Mouse (Mus musculus) inflammation-experienced regulatory T-cells (primary cell): ENCODE measurements around the gene Mdm2. TPM values are rescaled to one million over a fixed set of nuclear protein-coding genes. Genes with fewer than 3 reads are reported as not detected.

Source experiments
- polyA plus RNA-seq, 2 experiments: library from polyadenylated mRNA; unstranded; fragments of 100-300 nt; shearing (Covaris generic); gene quantifications; one replicate each; pipeline ENCODE4 v1.2.1; 2017

Mdm2 gene
- 100 to 1,000 TPM in 1 of 2 experiments, 10 to 100 TPM in 1; 86.6 to 113 TPM for polyA plus RNA-seq

DNA sequence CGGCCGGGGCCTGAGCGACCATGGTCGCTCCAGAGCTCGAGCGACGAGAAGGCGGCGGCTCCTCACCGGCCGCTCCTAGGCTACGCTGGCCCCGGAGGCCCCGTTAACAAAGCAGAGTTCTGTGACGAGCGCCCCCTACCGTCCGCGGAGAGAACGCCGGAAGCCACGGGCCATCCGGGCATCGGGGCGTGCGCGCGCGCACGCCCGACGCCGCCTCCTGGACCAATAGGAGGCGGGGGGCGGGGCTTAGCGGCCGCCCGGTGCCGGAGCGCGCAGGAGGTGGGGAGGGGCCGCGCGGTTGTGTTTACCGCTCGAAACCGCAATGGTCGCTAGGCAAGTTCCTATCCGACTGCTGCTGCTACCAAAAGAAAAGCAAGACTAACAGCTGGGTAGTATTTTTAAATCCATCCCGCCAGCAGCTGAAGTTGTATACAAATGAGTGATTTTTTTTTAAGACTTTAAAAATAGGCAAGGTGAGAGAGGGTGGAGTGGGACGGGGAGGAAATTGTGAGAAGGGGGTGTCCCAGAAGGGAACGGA, at the start of gene Mdm2:
Gene Mdm2, minus strand, starts transcription at position 155 of the 538 bp plus-strand sequence.

DNA sequence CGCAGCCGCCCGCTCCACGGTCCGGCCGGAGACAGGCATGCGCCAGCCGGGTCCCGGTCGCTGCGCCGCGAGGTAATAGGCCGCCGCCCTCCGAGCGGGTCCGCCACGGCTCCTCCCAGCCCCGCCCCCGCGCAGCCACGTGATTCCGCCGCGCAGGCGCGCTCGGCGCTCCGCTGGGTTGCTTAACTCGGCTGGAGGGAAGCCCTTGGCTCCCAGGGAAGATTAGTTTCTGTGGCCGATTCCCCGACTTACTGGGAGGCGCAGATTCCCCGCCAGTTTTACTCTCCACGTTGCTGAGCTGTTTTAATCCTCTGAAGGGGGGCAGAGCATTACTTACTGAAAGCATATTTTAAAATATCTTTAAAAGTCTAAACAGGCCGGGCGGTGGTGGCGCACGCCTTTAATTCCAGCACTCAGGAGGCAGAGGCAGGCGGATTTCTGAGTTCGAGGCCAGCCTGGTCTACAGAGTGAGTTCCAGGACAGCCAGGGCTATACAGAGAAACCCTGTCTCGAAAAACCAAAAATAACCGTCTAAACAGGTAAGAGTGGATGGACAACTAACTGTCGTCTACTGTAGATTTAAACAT, 35.8 kb upstream of the Mdm2 start, which contains the start of gene Slc35e3:
Gene Slc35e3, minus strand, starts transcription at position 69 of the 587 bp plus-strand sequence.

Other genes with a start within 250 kb of the Mdm2 start
- 10 to 100 TPM; 32.8 to 50.5 TPM for gene Cpm, start 81.3 kb downstream of the Mdm2 start, polyA plus RNA-seq
- 10 to 100 TPM; 10.6 to 11.8 TPM for gene Slc35e3, start 35.6 kb upstream of the Mdm2 start, polyA plus RNA-seq
- gene Nup107, start 81.9 kb upstream of the Mdm2 start, polyA plus RNA-seq = 10 to 100 TPM; 43.8 to 56.8 TPM
- gene Rap1b, start 135.3 kb upstream of the Mdm2 start, polyA plus RNA-seq = 100 to 1,000 TPM; 405 to 534 TPM